Mouse (Mus musculus): ENCODE measurements around the gene Ifi35. TPM values are rescaled to one million over a fixed set of nuclear protein-coding genes. Genes with fewer than 3 reads are reported as not detected.

The Ifi35 gene
- total and polyA plus RNA-seq, 3 experiments = 28.1 to 48.4 (median 34.3) TPM

DNA sequence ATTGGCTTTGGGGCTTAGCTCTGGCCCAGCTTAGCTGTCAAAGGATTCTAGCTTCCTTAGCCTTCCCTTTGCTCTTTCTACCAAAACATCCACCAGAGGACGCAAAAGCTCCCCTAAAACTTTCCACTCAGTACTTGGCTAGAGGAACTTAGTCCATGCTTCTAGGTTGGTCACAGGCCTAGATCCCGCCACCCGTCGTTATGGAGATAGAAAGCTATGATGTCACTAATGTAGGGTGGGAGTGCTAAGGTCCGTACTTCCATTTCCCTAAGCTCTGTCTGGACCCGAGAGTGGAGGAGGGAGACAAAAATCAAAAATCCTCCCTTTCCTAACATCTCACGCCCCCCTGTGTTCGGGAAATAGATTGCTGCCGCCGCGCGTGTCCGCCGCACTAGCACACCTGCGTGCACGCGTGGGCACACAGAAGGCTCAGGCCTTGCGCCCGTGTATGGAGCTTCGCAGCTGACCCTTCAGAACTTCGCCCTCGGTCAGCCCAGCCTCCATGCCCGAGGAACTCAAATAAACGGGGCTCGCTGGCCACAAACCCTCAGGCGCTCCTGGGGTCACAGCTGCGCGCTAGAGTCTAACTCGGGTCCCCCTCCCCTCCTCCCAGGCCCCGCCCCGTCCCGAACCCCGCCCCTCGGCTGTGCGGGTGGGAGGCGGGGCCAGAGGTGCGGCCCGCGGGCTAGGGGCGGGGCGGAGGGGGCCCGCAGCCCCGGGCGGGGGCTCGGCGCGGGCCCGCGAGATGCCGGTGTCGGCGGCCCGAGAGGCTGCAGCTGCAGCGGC, 19.5 kb downstream of the Ifi35 start:
- H3K27me3 ChIP-seq (ENCODE audit: insufficient read depth, low read length) = peaks cover 3% of the 10 kb centered on the region; the same call in 1 of the 2 replicates
- peaks cover 38% of the 10 kb centered on the region for H3K36me3 ChIP-seq (replicated peaks)
- peaks cover 82% of the 10 kb centered on the region for H3K4me1 ChIP-seq (ENCODE audit: insufficient read depth, low read depth, low read length)
- peak; percentile 15; the same call in 1 of the 2 replicates for TF ChIP-seq CTCF (IDR thresholded peaks at IDR 0.05; ENCODE audit: low read depth, low read length)
- no peak for TF ChIP-seq GATA2 (IDR thresholded peaks at IDR 0.05; ENCODE audit: borderline replicate concordance, low read depth, low read length)
- no peak for TF ChIP-seq GATA1 (IDR thresholded peaks at IDR 0.05; ENCODE audit: borderline replicate concordance, low read length)
- no peak for TF ChIP-seq POLR2AphosphoS5 (IDR thresholded peaks at IDR 0.05; ENCODE audit: insufficient replicate concordance, low read depth, low read length)
- DNase-seq (ENCODE audit: low spot score) (peak; percentile 79), ATAC-seq (ENCODE audit: extremely low read depth, insufficient number of reproducible peaks, low FRiP score, poor library complexity, severe bottlenecking) (peak; percentile 12)
- no peaks in the 10 kb centered on the region for H3K9me3 ChIP-seq (replicated peaks)
- peak overlapping the region; percentile 84 for H3K4me3 ChIP-seq (ENCODE audit: low read depth, low read length)

DNA sequence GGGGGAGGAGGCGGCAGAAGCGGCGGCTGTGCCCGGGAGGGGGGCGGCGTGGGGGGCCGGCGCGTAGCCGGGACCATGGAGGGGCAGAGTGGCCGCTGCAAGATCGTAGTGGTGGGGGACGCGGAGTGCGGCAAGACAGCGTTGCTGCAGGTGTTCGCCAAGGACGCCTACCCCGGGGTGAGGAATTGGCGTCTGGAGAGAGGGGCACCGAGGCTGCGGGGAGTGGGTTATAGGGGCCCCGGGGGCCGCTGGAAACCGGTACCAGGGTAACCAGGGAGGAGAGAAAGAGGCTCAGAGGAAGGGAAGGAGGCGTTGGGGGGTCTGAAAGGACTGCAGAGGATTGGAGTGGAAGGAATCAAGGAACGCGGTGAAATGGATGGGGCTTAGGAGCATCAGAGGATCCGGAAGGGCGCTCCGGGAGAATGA, 20.1 kb downstream of the Ifi35 start:
- TF ChIP-seq POLR2AphosphoS5 (IDR thresholded peaks at IDR 0.05; ENCODE audit: insufficient replicate concordance, low read depth, low read length) (no peak), GATA2 (IDR thresholded peaks at IDR 0.05; ENCODE audit: borderline replicate concordance, low read depth, low read length) (no peak), TAL1 (conservative IDR thresholded peaks at IDR 0.05; ENCODE audit: low read depth, low read length) (no peak)
- Histone ChIP-seq H3K36me3 (replicated peaks) (peaks cover 35% of the 10 kb centered on the region), H3K4me1 (ENCODE audit: insufficient read depth, low read depth, low read length) (peaks cover 80% of the 10 kb centered on the region), H3K4me3 (ENCODE audit: low read depth, low read length) (peak overlapping the region; percentile 84), H3K27me3 (ENCODE audit: insufficient read depth, low read length) (peaks cover 3% of the 10 kb centered on the region; the same call in 1 of the 2 replicates), H3K9me3 (replicated peaks) (no peaks in the 10 kb centered on the region)
- DNase-seq (ENCODE audit: low spot score) (peak; percentile 51), ATAC-seq (ENCODE audit: extremely low read depth, insufficient number of reproducible peaks, low FRiP score, poor library complexity, severe bottlenecking) (no peak)

DNA sequence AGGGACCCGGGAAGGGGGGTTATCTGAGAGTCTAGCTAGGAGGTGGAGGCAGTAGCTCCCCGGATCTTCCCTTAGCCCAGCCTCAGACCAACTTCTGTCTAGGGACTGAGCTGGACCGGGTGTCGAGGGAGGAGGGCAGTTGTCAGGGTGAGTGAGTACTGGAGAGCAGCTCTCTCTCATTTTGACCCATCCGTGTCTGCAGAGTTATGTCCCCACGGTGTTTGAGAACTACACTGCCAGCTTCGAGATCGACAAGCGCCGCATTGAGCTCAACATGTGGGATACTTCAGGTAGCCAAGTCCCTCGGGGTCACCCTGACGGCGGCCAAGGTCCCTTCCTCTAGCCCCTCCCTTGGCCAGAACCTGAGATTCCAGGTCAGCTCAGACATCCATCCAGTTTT, 20.5 kb downstream of the Ifi35 start:
- peak overlapping the region; percentile 84 for H3K4me3 ChIP-seq (ENCODE audit: low read depth, low read length)
- peaks cover 76% of the 10 kb centered on the region for H3K4me1 ChIP-seq (ENCODE audit: insufficient read depth, low read depth, low read length)
- H3K9me3 ChIP-seq (replicated peaks) = no peaks in the 10 kb centered on the region
- H3K27me3 ChIP-seq (ENCODE audit: insufficient read depth, low read length) = peaks cover 3% of the 10 kb centered on the region; the same call in 1 of the 2 replicates
- TF ChIP-seq POLR2AphosphoS5 (IDR thresholded peaks at IDR 0.05; ENCODE audit: insufficient replicate concordance, low read depth, low read length) = no peak
- no peak for TF ChIP-seq GATA1 (IDR thresholded peaks at IDR 0.05; ENCODE audit: borderline replicate concordance, low read length)
- no peak for TF ChIP-seq TAL1 (conservative IDR thresholded peaks at IDR 0.05; ENCODE audit: low read depth, low read length)
- no peak for TF ChIP-seq GATA2 (IDR thresholded peaks at IDR 0.05; ENCODE audit: borderline replicate concordance, low read depth, low read length)
- TF ChIP-seq CTCF (IDR thresholded peaks at IDR 0.05; ENCODE audit: low read depth, low read length) = no peak
- ATAC-seq (ENCODE audit: extremely low read depth, insufficient number of reproducible peaks, low FRiP score, poor library complexity, severe bottlenecking) = no peak
- DNase-seq (ENCODE audit: low spot score) = no peak
- H3K36me3 ChIP-seq (replicated peaks) = peaks cover 34% of the 10 kb centered on the region

GRCm38 (mm10) chr11:101469155-101469554, 20.9 kb downstream of the Ifi35 start:
- no peak for DNase-seq (ENCODE audit: low spot score)
- no peak for ATAC-seq (ENCODE audit: extremely low read depth, insufficient number of reproducible peaks, low FRiP score, poor library complexity, severe bottlenecking)
- H3K27me3 ChIP-seq (ENCODE audit: insufficient read depth, low read length) = peaks cover 3% of the 10 kb centered on the region; the same call in 1 of the 2 replicates
- H3K4me3 ChIP-seq (ENCODE audit: low read depth, low read length) = peak overlapping the region; percentile 84; the same call in 1 of the 2 replicates
- H3K4me1 ChIP-seq (ENCODE audit: insufficient read depth, low read depth, low read length) = peaks cover 74% of the 10 kb centered on the region
- peaks cover 31% of the 10 kb centered on the region for H3K36me3 ChIP-seq (replicated peaks)
- TF ChIP-seq CTCF (IDR thresholded peaks at IDR 0.05; ENCODE audit: low read depth, low read length) (no peak), POLR2AphosphoS5 (IDR thresholded peaks at IDR 0.05; ENCODE audit: insufficient replicate concordance, low read depth, low read length) (no peak), GATA2 (IDR thresholded peaks at IDR 0.05; ENCODE audit: borderline replicate concordance, low read depth, low read length) (no peak), GATA1 (IDR thresholded peaks at IDR 0.05; ENCODE audit: borderline replicate concordance, low read length) (no peak), TAL1 (conservative IDR thresholded peaks at IDR 0.05; ENCODE audit: low read depth, low read length) (no peak)
- H3K9me3 ChIP-seq (replicated peaks) = no peaks in the 10 kb centered on the region

DNA sequence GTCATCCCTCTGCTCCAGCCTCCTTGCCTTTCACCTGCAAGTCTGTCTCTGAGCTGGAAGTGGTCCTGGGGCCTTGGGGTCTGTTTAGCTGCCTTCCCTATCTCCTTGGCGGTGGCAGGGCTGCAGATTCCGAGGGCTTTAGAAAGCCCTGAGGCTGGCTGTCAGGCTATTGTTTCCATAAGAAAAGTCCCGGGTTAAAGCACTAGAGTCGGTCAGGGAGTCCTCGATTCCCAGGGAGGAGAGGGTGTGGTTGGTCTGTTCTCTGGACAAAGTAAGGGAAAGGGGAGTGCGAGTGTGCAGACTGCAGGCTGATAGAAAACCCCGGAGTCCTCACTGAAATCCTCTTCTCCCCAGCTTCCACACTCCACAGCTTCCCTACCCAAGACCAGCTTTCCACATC, 22.0 kb downstream of the Ifi35 start:
- peaks cover 67% of the 10 kb centered on the region for H3K4me1 ChIP-seq (ENCODE audit: insufficient read depth, low read depth, low read length)
- no peak for DNase-seq (ENCODE audit: low spot score)
- TF ChIP-seq GATA2 (IDR thresholded peaks at IDR 0.05; ENCODE audit: borderline replicate concordance, low read depth, low read length) (no peak), TAL1 (conservative IDR thresholded peaks at IDR 0.05; ENCODE audit: low read depth, low read length) (no peak)
- H3K36me3 ChIP-seq (replicated peaks) = peaks cover 29% of the 10 kb centered on the region
- no peak overlapping the region for H3K4me3 ChIP-seq (ENCODE audit: low read depth, low read length)
- no peaks in the 10 kb centered on the region for H3K9me3 ChIP-seq (replicated peaks)
- no peak for ATAC-seq (ENCODE audit: extremely low read depth, insufficient number of reproducible peaks, low FRiP score, poor library complexity, severe bottlenecking)
- peaks cover 3% of the 10 kb centered on the region; the same call in 1 of the 2 replicates for H3K27me3 ChIP-seq (ENCODE audit: insufficient read depth, low read length)

DNA sequence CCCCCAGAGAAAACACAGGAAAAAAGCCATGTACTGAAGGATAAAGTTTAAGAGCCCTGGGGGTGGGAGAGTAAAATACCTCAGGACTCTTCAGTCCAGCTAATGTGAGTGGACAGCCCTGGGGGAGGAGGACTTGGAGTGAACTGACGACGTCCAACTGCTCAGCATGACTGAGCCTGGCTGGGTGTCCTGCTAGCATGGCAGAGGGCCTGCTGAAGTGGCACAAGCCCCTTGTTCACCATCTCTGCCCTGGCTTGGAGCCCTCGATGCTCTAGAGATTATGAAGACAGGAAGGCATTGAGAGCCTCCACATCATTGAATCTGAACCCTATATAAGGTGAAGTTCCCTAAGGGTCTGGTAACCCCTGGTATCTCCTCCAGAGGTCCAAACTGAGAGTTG, 23.7 kb downstream of the Ifi35 start:
- Histone ChIP-seq H3K36me3 (replicated peaks) (peaks cover 29% of the 10 kb centered on the region), H3K27me3 (ENCODE audit: insufficient read depth, low read length) (peaks cover 3% of the 10 kb centered on the region; the same call in 1 of the 2 replicates), H3K9me3 (replicated peaks) (no peaks in the 10 kb centered on the region), H3K4me3 (ENCODE audit: low read depth, low read length) (no peak overlapping the region), H3K4me1 (ENCODE audit: insufficient read depth, low read depth, low read length) (peaks cover 55% of the 10 kb centered on the region)
- TF ChIP-seq TAL1 (conservative IDR thresholded peaks at IDR 0.05; ENCODE audit: low read depth, low read length) (no peak), POLR2AphosphoS5 (IDR thresholded peaks at IDR 0.05; ENCODE audit: insufficient replicate concordance, low read depth, low read length) (no peak), GATA1 (IDR thresholded peaks at IDR 0.05; ENCODE audit: borderline replicate concordance, low read length) (no peak), GATA2 (IDR thresholded peaks at IDR 0.05; ENCODE audit: borderline replicate concordance, low read depth, low read length) (no peak), CTCF (IDR thresholded peaks at IDR 0.05; ENCODE audit: low read depth, low read length) (no peak)
- ATAC-seq (ENCODE audit: extremely low read depth, insufficient number of reproducible peaks, low FRiP score, poor library complexity, severe bottlenecking) (no peak), DNase-seq (ENCODE audit: low spot score) (no peak)

Measured in G1E (cell line).